Mouse (Mus musculus) layer of hippocampus, adult 9-10 months (tissue): Measurements from ENCODE around the gene Entr1.

Experiments used
- DNase-seq: peaks from one replicate; pipeline ENCODE4 v3.0.0; 2022; ENCODE audit warnings: low spot score

The Entr1 gene

DNA sequence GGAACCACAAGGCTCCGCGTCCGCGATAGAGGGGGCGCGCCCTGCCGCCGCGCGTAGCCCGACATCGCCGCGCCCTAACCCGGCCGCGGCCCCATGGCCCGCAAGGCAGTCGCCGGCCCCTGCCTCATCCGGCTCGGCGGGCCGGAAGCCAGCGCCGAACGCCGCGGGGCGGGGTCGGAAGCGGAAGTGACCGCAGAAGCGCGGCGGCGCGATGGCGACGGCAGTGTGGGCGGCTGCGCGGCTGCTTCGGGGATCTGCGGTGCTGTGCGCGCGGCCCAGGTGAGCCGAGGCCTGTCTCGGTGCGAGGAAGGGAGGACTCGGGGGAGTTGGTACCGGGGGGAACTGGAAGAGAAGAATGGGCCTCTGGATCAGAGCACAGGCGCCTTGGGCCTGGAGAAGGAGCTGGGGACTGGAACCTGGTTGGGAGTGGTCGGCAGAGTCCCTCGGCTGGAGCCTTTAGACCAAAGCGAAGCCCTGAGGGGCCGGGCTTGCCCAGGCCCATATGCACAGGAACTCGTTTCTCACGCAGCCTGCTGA lies at the start of gene Entr1, which contains the start of gene Pmpca:
Gene Entr1, minus strand, starts transcription at position 163 of the 537 bp plus-strand sequence.
Gene Pmpca, plus strand, starts transcription at position 186 of the 537 bp plus-strand sequence.
- no peak for DNase-seq

DNA sequence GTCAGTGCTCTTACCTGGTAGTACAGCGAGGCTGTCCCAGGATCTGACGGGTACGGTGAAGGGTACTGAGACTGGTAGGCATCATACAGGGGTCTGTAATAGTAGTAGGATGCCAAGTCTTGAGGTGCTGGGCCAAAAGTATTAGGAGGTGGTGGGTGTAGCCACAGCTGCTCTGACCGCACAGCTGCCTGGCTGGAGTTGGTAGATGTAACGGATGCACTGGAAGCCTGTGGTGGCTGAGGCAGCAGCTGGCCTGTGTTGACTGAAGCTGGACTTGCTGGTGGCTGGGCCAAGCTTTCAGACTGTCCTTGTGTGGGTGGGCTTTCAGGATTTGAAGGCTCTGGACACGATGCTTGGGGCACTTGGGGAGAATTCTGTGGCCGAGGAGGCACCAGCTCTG lies 49.3 kb upstream of the Entr1 start:
- DNase-seq: no peak

DNA sequence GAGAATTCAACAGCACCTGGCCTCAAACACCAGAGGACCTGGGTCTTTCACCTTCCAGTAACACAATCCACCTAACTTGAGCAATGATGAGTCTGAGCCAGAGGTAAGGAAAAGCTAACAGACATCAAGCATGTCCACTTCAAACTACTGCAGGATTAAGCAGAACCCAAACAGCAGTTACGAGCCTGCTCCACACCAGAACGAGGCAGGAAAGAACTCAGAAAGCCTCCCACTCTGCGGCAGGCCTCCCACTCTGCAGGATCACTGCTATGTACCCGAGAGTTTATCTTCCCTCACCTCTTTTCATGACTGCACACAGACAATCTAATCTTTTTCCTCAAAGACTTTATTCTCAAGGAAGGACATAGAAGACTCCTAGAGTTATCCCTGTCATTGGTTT lies 48.1 kb upstream of the Entr1 start:
- DNase-seq: no peak

DNA sequence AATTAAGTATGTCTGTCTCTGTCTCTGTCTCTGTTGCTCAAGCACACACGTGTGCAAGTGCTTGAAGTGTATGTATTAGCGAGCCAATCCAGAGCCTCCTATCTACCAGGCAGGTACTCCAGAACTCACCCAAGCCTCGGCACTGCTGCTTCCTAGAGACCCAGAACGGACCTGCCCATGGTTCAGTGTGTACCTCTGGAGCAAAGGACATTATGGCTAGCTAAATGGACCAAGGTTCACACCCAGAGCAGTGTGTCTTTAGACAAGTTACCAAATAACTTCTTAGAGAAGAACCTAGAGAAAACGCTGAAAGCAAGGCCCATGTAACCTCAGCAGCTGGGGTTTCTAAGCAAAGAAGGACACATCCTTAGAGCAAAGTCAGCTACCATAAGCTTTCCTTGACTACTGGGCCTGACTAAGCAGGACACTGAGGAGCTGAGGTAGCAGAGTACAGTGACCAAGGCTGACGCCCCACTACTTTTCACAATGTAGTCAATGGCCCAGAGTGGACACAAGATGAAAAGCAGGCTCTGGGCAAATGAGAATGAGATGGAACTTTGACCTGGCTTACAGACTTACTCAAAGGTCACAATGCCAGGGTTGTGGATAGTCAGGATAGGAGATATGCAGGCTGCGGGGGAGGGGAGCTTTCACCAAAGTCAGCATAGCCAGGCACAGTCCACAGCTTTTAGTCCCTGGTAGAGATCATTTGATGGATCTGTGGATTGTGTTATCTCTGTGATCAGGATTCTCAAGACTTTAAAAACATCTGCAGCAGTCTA lies 45.9 kb upstream of the Entr1 start:
- DNase-seq: no peak

DNA sequence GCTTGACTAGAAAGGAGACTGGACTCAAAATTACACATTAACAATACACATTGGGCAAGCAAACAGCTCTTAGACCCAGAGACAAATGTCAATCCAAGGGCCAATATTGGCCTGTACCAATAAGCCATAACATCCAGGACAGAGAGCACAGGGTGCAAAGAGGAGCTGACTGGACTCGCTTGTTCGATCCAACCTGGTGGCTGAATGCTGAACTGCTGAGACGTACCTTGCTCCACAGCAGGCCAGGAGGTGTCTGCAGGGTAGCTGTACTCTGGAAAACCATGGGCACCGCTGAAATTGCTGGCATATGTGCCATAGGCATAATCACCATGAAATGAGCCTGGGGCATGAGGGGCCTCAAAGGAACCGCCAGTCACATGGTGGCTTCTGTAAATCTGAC lies 40.7 kb upstream of the Entr1 start:
- no peak for DNase-seq

- DNase-seq: no peak
These were observed 35.4 kb upstream of the Entr1 start for GRCm38 (mm10) chr2:26424541-26424940.

DNA sequence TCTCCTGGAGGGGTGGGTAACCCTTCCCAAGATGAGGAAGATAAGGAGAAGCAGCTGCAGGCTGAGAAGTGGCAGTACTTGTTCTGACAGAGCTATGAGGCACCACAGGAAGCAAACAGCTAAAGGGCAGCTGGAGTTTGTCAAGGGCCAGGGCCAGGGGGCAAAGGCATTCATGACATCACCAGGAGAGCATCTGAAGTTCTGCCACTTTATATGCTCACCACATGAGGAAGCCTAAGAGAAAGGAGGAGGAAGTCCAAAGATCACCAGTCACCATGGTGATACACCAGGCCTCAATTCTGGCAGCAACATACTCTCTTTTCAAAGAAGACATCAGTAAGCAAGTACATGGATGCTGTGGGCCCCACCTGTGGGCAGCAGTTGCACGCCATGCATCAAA lies 34.0 kb upstream of the Entr1 start:
- no peak for DNase-seq

GRCm38 (mm10) chr2:26421969-26422368 lies 32.9 kb upstream of the Entr1 start:
- DNase-seq: no peak

DNA sequence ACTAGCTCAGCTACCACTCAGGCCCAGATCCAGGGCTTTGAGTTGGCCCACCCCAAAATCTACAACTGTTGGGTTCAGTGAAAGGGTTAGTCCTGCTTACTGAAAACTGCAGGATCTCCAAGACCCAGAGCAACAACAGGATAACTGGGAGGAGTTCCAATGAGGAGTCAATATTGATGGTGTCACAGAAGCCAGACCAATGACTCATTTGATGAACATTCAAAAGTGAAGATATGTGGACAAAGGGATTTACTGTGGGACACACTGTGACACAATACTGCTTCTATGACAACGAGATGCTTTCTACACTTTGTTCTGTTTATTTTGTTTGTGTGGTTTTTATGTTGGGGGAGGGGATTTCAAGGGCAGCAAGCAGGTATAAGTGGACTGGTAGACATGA lies 29.0 kb upstream of the Entr1 start:
- no peak for DNase-seq

GRCm38 (mm10) chr2:26417066-26417465 lies 27.9 kb upstream of the Entr1 start:
- DNase-seq: no peak

DNA sequence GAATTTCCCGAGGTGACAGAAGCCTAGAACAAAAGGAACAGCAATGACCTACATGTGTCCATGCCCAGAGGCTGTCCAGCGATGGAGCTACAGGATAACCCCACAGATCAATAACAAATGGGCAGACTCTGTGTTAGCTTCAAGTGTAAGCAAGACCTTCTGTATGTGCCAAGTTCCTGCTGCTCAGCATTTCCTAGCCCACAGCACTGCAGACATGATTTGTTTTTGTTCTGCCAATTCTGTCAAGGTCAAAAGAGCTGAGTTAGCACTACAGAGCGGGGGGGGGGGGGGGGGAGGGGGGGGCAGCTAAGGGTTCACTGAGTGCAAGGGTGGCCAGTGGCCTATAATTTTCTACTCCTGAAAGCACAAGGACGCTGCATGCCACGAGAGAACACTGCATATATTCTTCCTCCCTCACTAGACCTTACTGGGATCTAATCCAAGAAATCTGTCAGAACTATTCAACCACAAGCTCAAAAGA lies 21.9 kb upstream of the Entr1 start:
- no peak for DNase-seq

DNA sequence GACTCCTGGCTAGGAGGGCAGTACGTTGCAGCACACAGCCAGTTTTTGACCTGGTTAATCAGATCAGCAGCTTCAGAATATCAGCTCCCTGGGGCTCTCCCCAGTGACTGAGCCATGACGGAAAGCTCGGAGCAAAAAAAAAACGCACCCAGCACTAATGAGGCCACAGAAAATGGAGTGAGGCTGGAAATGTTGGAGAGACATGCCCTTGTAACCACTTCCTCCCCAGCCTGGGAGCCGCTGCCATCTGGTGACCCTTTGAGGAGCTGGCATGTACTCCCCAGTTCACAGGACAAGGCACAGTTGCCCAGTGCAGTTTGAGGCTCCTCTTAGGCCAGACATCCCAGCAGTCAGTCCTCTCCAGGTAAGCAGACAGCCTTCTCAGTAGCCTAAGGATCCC lies 21.0 kb upstream of the Entr1 start:
- no peak for DNase-seq

GRCm38 (mm10) chr2:26409362-26409761 lies 20.2 kb upstream of the Entr1 start:
- no peak for DNase-seq

- peak; percentile 90 for DNase-seq
These were observed 19.6 kb upstream of the Entr1 start, which contains the start of gene Inpp5e for GRCm38 (mm10) chr2:26408515-26409356. Inpp5e (minus strand) TSS chr2:26409203.

GRCm38 (mm10) chr2:26403306-26403705 lies 14.2 kb upstream of the Entr1 start:
- no peak for DNase-seq

DNA sequence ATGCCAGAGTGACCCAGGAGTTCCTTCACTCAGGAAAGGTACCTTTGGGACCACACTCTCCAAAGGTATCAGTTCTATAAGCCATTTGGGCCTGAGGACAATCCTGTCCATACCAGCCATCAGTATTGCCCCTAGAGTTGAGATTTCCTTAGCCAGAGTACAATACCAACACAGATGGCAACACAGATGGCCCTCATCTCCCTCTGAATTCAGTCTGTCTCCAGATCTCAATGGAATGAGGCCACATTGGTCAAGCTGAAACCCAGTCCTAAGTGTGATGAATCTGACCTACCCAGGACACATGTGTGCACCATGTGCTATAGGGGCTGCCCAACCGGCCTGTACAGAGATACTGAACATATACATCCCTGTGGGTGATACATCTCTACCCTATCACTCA lies 13.1 kb upstream of the Entr1 start:
- no peak for DNase-seq

DNA sequence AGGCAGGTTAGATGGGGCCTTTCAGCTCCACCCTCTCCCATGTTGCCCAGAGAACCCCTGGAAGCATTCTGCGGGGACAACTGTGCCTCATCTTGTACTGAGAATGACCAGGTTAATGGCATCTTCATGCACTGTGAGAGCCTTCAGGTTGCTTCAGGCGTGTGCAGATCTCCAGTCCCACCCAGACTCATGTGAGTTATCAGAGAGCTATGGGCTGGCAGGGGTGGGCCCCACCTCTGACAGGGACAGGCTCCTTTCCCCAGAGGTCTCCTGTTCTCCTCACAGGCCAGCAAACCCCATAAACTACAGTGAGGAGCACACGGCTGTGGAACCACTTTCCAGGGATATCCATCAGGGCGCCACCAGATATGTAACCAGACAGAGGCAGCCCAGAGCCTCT lies 11.9 kb upstream of the Entr1 start:
- DNase-seq: no peak

DNA sequence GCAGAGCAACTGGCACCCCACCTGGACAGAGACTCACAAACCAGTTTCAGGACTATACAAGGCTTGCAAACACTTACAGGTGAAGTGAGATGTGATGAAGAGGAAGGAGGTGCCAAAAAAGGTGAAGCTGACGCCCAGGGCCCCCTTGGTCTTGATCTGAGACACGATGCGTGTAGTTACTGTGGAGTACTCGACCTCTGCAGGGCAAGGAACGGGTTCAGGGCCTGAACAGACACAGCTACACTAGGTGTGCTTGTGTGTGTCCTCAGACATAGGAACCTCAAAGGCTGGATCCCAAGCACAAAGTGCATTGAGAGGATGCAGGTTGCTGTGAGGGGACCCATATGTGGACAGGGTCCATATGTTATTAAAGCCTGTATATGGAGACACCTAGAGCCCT lies 11.2 kb upstream of the Entr1 start:
- DNase-seq: no peak

DNA sequence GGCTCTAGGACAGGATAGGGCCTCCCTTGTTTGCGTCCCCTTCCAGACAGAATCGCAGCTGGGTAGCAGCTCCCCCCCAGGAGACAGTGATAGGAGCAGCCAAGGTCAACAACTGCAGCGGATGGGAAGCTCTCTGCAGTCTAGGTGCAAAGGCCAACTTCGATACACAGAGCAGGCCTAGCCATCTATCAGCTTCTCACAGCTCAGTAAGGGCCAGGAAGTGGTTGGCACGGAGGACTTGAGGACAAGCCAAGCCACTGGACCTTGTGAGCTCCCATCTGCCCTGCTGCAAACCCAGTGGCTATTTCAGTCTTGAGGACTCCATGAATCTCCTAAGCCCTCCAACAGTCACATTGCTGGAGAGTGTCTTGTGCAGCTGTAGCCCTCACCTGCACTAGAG lies 10.5 kb upstream of the Entr1 start:
- DNase-seq: no peak

DNA sequence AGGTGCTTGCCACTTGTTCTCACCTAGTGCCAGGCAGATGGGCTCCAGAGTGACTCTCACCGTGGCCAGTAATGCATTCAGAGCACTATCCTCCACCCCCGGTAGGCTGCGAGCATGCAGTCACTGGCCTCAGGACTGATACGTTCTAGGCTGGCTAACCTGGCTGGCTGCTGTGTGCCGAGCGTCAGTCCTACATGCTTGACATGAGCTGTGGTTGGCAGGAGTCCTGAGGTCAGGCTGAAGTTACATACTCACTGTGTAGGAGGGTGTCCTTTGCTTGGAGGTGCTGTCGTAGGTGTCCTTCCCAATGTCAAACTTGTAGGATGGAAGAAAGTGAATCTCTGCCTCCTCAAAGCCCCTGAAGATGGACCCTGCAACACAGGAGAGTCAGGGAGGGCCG lies 9.9 kb upstream of the Entr1 start:
- DNase-seq: no peak

DNA sequence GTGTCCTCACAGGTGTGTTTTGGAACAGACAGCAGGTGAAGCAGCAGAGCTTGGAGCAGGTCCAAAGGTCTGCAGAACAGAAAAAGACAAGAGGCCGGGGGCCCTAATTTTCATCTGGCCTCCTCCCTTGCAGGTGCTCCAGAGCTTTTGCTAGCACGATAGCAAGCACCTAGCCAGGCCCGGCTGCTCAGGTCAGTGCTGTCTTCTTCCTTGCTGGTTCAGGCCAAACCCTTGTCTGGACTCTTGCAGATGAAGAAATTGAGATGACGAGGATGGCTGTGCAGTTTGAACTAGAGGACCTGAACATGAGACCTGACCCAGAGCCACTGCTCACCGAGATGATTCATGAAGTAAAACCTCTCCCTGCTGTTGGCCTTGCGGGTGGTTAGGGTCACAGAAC lies 2.5 kb upstream of the Entr1 start:
- no peak for DNase-seq

DNA sequence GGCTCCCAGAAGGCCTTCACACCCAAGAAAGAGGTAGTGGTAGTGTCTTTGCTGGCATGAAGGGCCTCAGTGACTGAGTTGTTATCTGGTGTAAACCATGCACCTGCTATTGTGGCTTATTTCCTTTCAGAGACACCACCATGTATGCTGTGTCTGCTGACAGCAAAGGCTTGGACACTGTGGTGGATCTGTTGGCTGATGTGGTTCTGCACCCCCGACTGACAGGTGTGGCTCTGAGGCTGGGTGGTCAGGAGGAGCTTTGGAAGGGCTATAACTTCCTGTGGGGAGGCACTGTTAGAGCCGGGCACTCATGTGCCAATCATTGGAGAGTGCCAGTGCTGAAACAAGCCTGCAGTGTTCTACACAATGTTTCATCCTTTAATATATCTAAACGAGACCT lies 1.8 kb upstream of the Entr1 start:
- no peak for DNase-seq

- DNase-seq: no peak
These were observed 398 bp downstream of the Entr1 start for GRCm38 (mm10) chr2:26388682-26389153.
